Mouse (Mus musculus) midbrain, embryonic 15.5 days (tissue): ENCODE results near the gene Fermt2. TPM values are rescaled to one million over a fixed set of nuclear protein-coding genes. Genes with fewer than 3 reads are reported as not detected.
A peak's percentile ranks its signal among the peaks of the same experiment; 100 is the strongest.

ENCODE experiments used
- ATAC-seq: fragments of 200-750 bp; cut with Nextera tagmentation; replicated peaks from 2 replicates; pipeline ENCODE4 v1.8.0; 2017; ENCODE audit warnings: moderate TSS enrichment
- H3K27ac ChIP-seq: fragments of 300-500 bp; sonication (generic); 2 replicates; pipeline ENCODE4 v1.5.1; 2015; ENCODE audit warnings: mild to moderate bottlenecking, inconsistent platforms
- H3K27me3 ChIP-seq: fragments of 300-500 bp; sonication (generic); replicated peaks from 2 replicates; pipeline ENCODE4 v1.6.1; 2015; ENCODE audit warnings: inconsistent platforms
- H3K36me3 ChIP-seq: fragments of 300-500 bp; sonication (generic); replicated peaks from 2 replicates; pipeline ENCODE4 v1.6.1; 2015; ENCODE audit warnings: inconsistent platforms
- H3K4me1 ChIP-seq: fragments of 300-500 bp; sonication (generic); 2 replicates; pipeline ENCODE4 v1.6.1; 2015; ENCODE audit warnings: inconsistent platforms
- H3K4me2 ChIP-seq: fragments of 300-500 bp; sonication (generic); 2 replicates; pipeline ENCODE4 v1.6.1; 2015; ENCODE audit warnings: inconsistent platforms, mild to moderate bottlenecking, moderate library complexity
- H3K4me3 ChIP-seq: fragments of 300-500 bp; sonication (generic); 2 replicates; pipeline ENCODE4 v1.5.1; 2015; ENCODE audit warnings: mild to moderate bottlenecking, inconsistent platforms
- H3K9ac ChIP-seq: fragments of 300-500 bp; sonication (generic); 2 replicates; pipeline ENCODE4 v1.6.1; 2015; ENCODE audit warnings: mild to moderate bottlenecking, inconsistent platforms
- H3K9me3 ChIP-seq: fragments of 300-500 bp; sonication (generic); 2 replicates; pipeline ENCODE4 v1.6.1; 2016; ENCODE audit warnings: inconsistent platforms
- WGBS: fragments of 180-500 bp; shearing (Covaris S2); methylation state at CpG from one replicate; pipeline ENCODE4 v1.1.7; 2015; ENCODE audit warnings: mixed read lengths; 5-methylcytosine and 5-hydroxymethylcytosine counted together
- polyA plus RNA-seq: library from polyadenylated mRNA; unstranded; fragments of >200 nt; fragmentation: Nextera tagmentation; extraction: Ambion mirVana; gene quantifications from 2 replicates; pipeline ENCODE4 v1.2.1, GENCODE M21; 2015

Fermt2 gene
- polyA plus RNA-seq: 55.3 and 67.1 TPM in 2 replicates

DNA sequence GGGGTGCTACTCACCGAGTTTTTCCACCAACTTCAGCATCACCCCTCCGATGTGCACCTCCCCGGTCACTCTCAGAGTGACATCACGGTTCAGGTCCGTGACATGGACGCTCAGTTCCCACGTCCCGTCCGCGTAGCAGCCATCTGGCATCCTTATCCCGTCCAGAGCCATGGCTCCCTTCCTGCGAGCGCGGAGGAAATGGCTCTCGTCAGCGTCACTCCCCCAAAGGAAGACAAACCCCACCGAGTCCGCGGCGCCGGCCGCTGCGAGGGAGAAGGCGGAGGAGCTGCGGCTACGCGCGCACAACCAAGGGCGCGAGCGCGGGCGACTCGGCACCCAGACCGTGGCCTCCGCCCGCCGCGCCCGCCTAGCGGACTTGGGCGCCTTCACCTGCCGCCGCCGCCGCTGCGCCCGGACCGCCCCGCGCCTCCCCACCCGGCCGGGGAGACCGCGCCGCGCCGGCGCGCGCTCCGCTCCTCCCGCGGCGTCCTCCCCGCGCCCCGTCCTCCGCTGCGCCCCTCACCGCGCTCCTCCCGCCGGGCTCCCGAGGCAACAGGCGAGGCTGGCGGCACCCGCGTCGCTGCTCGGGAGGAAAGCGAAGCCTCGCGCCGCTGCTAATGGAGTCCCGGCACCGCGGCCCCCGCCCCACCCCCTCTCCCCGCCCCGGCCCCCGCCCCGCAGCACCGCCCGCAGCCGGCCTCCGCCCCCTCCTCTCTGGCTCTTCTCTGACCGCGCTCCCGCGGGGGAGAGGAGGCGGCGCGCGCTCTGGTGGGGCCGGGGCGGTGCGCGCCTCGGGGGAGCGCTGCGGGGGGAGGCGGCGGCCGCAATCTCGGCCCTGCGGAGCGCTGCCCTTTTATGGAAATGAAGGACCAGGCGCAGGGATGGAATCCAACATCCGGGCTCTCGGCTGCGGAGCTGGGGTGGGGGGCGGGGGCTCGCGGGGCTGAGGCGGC lies at the start of gene Fermt2:
Gene Fermt2 (minus strand): TSS at position 708 of the 953 bp plus-strand sequence.
- peak within 1 kb of the TSS; percentile 75 for H3K4me2 ChIP-seq
- H3K4me3 ChIP-seq: peak within 1 kb of the TSS; percentile 81
- no peaks in the 10 kb centered on the region for H3K27me3 ChIP-seq
- ATAC-seq: peak; percentile 89
- peaks cover 30% of the 10 kb centered on the region for H3K4me1 ChIP-seq
- no peaks in the 10 kb centered on the region for H3K9me3 ChIP-seq
- no peaks in the 10 kb centered on the region for H3K36me3 ChIP-seq
- H3K27ac ChIP-seq: peak within 1 kb of the TSS; percentile 92
- under 1% methylated on average over 90 of the region's 126 CpGs for WGBS
- H3K9ac ChIP-seq: peak within 1 kb of the TSS; percentile 61

DNA sequence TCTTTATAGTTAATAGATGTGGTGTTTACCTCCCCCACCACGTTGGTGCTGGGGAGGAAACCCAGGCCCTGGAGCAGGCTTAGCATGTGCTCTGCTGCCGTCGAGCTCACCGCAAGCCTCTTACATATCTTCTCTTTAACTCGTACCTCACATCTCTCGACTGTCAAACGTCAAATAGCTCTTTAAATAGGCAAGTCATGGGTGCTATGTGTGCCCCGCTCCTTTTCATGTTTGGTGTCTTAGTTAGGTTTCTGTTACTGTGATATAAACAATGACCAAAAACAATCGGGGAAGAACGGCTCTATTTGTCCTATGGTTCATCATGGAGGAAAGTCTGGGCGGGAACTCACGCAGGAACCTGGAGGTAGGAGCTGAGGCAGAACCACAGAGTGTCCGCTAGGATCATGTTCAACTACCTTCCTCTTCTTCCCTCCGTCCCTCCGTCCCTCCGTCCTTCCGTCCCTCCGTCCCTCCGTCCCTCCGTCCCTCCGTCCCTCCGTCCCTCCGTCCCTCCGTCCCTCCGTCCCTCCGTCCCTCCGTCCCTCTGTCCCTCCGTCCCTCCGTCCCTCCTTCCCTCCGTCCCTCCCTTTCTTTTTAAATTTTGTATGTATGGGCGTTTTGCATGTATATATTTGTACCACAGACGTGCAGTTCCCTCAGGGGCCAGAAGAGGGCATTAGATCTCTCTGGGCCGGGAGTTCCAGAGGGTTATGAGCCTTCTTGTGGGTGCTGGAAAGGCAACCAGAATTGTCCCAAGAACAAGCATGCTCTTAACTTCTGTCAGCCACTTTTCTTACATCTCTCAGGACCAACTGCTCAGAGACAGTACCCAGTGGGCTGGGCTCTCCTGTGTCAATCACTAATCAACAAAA lies 36.4 kb upstream of the Fermt2 start:
- Histone ChIP-seq H3K4me2 (peak overlapping the region; percentile 46), H3K27ac (peak overlapping the region; percentile 61), H3K9ac (no peak overlapping the region), H3K36me3 (no peaks in the 10 kb centered on the region), H3K4me3 (peak overlapping the region; percentile 30), H3K4me1 (peaks cover 14% of the 10 kb centered on the region), H3K27me3 (no peaks in the 10 kb centered on the region), H3K9me3 (no peaks in the 10 kb centered on the region)
- 21% methylated on average over 33 of the region's 33 CpGs for WGBS
- no peak for ATAC-seq

DNA sequence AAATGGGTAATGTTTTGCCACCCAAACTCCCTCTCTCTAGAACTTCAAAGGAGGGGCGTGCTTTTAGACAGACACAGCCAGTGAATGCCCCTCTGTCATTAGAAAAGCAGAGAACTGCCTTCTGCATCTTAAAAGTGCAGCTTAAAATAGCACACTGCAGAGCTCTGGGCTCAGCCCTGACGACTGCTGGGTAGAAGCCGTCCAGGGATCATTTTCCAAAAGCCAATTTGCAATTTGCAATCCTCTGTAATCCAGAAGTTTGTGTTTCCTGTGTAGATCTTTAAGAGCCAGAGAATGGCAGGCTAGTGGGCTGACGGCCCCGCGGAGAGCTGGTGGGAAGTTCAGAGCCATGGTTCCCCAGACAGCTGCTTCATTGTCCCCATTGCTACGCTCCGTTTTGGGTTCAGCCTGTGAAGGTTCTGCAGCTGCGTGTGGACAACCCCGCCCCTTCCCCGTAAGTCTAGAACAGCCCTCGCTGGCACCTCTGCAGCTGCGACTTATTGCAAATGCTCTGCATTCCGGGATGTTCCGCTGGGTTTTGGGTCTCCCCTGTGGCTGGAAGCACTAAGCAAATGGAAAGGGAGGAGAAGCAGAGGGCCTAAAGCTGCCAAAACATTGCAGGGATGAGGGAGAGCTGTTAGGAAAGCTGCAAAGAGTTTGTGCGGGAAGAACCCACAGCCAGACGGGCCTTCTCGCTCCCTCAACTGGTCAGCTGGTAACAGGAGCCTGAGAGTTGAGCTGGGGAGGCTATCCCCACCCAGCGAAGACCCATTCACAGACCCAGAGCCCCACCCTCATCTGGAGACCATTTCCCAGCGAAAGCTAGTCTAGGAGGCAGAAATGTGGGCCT lies 35.5 kb upstream of the Fermt2 start:
- no peaks in the 10 kb centered on the region for H3K9me3 ChIP-seq
- 6% methylated on average over 20 of the region's 20 CpGs for WGBS
- ATAC-seq: peak; percentile 69
- peak overlapping the region; percentile 61 for H3K27ac ChIP-seq
- H3K4me3 ChIP-seq: peak overlapping the region; percentile 22
- no peaks in the 10 kb centered on the region for H3K27me3 ChIP-seq
- H3K9ac ChIP-seq: no peak overlapping the region
- H3K4me1 ChIP-seq: peaks cover 14% of the 10 kb centered on the region
- H3K36me3 ChIP-seq: no peaks in the 10 kb centered on the region
- H3K4me2 ChIP-seq: peak overlapping the region; percentile 46

DNA sequence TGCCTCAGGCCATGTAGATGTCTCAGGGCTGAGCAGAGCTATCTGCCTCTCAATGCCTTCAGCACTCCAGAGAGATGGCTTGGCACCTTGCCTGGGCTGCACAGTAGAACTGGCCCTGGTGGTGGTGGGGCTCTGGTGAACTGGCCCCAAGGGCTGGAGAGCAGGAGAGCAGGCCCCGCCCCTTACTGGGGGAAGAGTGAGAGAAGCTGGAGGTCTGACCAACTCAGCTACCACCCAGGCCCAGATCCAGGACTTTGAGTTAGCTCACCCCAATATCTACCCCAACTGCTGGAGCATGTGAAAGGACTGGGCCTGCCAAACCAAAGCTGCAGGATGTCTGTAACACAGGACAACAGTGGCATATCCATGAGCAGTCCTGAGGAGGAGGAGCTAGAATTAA lies 33.7 kb upstream of the Fermt2 start:
- Histone ChIP-seq H3K9ac (no peak overlapping the region), H3K4me2 (no peak overlapping the region), H3K36me3 (no peaks in the 10 kb centered on the region), H3K4me1 (peaks cover 14% of the 10 kb centered on the region), H3K27me3 (no peaks in the 10 kb centered on the region), H3K9me3 (no peaks in the 10 kb centered on the region), H3K27ac (no peak overlapping the region), H3K4me3 (no peak overlapping the region)
- 0 out of 2 replicates have a peak, but pooled peaks have one; percentile 22 for ATAC-seq
- 100% methylated on average over 1 of the region's 1 CpGs for WGBS

DNA sequence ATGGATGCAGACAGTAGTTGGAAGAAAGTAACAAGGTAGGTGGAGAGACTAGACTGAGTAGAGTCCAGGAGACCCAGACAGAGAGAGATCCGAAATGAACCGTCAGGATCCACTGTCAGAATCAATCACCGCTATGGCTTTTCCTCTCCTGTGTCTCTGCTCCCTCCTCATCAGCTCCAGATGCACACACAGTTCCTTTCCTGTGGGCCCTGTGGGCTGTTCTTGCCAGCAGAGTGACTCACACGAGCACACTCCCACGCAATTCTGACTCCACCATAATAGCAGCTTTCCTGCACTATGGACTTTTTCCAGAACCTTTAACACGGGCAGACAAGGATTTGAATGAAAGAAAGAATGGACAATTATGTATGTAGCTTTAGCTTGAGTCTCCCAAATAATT lies 31.8 kb upstream of the Fermt2 start:
- no peak for ATAC-seq
- Histone ChIP-seq H3K27ac (no peak overlapping the region), H3K9ac (no peak overlapping the region), H3K4me3 (no peak overlapping the region), H3K27me3 (no peaks in the 10 kb centered on the region), H3K36me3 (no peaks in the 10 kb centered on the region), H3K4me2 (no peak overlapping the region), H3K9me3 (no peaks in the 10 kb centered on the region), H3K4me1 (peaks cover 14% of the 10 kb centered on the region)
- WGBS: 88% methylated on average over 6 of the region's 6 CpGs

DNA sequence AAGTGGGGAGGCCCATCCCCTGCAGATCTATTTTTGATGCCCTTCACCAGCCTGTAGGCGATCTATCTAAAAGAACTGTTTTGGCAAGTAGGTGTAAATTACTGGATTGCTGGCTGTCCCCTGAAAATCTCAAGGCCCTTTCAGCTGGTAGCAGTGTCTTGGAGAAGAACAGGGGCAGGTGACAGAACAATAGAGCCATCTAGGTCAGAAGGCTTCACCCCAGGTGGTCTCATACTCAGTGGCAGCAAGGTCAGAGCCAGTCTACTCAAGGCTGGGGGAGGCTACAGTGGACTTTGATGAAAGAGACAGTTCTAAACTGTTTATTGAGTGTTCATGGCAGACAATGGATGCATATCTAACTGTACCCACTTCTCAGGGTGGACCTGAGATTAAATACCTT lies 29.1 kb upstream of the Fermt2 start:
- ATAC-seq: no peak
- Histone ChIP-seq H3K4me1 (no peaks in the 10 kb centered on the region), H3K4me3 (no peak overlapping the region), H3K9me3 (no peaks in the 10 kb centered on the region), H3K9ac (no peak overlapping the region), H3K27ac (no peak overlapping the region), H3K27me3 (no peaks in the 10 kb centered on the region), H3K4me2 (no peak overlapping the region), H3K36me3 (no peaks in the 10 kb centered on the region)
- WGBS: 86% methylated on average over 1 of the region's 1 CpGs

DNA sequence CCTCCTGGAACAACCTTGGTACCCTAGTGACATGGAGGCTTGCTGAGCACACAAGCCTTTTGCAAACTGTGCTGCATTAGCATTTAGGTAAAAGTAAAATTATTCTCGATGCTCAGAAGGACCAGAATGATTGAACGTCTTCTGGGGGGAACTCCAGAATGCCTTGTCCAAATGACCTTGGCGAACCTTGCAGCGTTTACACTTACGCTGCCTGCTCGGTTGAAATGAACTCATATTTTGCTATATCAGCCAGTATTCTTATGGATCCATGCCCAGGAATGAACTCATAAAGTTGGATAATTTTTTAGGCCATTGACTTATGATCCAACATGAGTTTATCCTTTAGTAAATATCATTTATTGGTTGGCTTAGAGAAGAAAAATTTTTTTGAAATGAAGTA lies 24.4 kb upstream of the Fermt2 start:
- WGBS: 93% methylated on average over 6 of the region's 6 CpGs
- Histone ChIP-seq H3K9ac (no peak overlapping the region), H3K4me1 (no peaks in the 10 kb centered on the region), H3K9me3 (no peaks in the 10 kb centered on the region), H3K4me2 (no peak overlapping the region), H3K36me3 (no peaks in the 10 kb centered on the region), H3K27me3 (no peaks in the 10 kb centered on the region), H3K27ac (no peak overlapping the region), H3K4me3 (no peak overlapping the region)
- ATAC-seq: no peak

DNA sequence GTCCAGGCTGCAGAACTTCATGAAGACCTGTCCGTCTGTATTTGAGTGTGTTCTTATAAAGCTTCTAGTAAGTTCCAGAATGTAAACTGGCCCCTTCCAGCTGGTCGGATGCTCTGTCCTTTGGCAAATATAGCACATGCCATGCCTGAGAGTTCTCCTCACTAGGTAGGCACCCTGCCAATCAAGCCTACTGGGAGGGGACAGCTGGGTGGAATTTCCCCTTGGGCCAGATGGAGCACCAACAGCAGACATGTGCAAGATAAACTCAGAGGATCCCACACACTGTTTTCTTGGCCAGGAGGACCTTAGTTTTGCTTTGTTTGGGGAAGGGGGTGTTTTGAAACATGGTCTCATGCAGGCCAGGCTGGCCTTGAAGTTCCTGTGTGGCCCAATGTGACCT lies 23.9 kb upstream of the Fermt2 start:
- WGBS: 83% methylated on average over 2 of the region's 2 CpGs
- Histone ChIP-seq H3K4me3 (no peak overlapping the region), H3K4me2 (no peak overlapping the region)

DNA sequence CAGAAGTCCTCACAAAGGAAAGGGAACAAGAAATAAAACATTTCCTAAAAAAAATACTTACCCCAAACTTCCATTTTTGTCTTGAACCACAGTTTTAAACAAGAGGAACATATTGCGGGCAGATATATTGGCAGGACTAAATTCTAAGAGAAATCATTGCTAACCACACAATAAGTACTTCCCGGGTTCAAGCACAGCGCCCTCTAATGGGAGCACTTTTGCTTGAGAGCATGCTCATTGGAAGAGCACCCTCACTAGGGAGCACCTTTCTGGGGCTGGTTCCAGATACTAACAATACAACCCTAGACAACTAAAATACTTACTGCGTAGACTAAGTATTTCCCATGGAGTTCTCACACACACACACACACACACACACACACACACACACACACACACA lies 22.5 kb upstream of the Fermt2 start:
- no peak for ATAC-seq
- no peaks in the 10 kb centered on the region for H3K36me3 ChIP-seq
- WGBS: 85% methylated on average over 4 of the region's 4 CpGs

More for the DNA sequence above, 23.9 kb upstream of the Fermt2 start:
- no peaks in the 10 kb centered on the region for H3K36me3 ChIP-seq
- H3K4me1 ChIP-seq: no peaks in the 10 kb centered on the region
- no peak overlapping the region for H3K27ac ChIP-seq
- H3K9me3 ChIP-seq: no peaks in the 10 kb centered on the region
- no peak overlapping the region for H3K9ac ChIP-seq
- H3K27me3 ChIP-seq: no peaks in the 10 kb centered on the region
- ATAC-seq: no peak

DNA sequence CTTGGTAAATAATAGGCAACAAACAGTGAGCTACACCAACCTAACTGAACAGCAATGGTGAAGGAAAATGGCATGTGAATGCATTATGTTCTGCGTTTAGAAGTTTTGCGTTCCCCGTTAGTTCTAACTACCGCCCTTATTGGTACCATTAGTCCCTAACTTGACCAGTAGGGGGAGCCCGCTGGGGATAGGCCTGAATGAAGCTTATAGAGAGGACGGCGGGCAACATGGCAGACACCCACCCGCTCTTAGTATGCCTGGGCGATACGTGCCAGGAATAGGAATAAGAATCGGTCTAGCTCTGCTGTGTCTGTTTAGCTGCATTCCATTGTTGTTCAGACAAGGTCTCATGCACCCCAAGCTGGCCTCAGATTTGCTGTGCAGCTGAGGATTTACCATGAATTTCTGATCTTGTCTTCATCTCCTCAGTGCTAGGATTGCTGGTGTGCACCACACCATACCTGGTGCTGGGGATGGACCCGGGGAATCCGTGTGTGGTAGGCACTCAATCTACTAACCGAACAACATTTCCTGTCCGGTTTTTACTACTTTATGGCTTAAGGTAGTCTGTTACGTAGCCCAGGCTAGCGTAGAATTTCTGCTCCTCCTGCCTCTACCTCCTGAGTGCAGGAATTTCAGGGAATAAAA lies 21.3 kb upstream of the Fermt2 start:
- ATAC-seq: peak; percentile 89
- 51% methylated on average over 17 of the region's 17 CpGs for WGBS
- Histone ChIP-seq H3K27ac (no peak overlapping the region), H3K9ac (no peak overlapping the region), H3K4me3 (no peak overlapping the region), H3K36me3 (no peaks in the 10 kb centered on the region), H3K9me3 (no peaks in the 10 kb centered on the region), H3K4me2 (0 out of 2 replicates have a peak overlapping the region, but pooled peaks have one; percentile 17), H3K27me3 (no peaks in the 10 kb centered on the region), H3K4me1 (no peaks in the 10 kb centered on the region)

More for the DNA sequence above, 22.5 kb upstream of the Fermt2 start:
- H3K27me3 ChIP-seq: no peaks in the 10 kb centered on the region
- H3K27ac ChIP-seq: no peak overlapping the region
- H3K4me3 ChIP-seq: no peak overlapping the region
- H3K9ac ChIP-seq: no peak overlapping the region
- H3K4me2 ChIP-seq: no peak overlapping the region
- no peaks in the 10 kb centered on the region for H3K9me3 ChIP-seq
- H3K4me1 ChIP-seq: no peaks in the 10 kb centered on the region

DNA sequence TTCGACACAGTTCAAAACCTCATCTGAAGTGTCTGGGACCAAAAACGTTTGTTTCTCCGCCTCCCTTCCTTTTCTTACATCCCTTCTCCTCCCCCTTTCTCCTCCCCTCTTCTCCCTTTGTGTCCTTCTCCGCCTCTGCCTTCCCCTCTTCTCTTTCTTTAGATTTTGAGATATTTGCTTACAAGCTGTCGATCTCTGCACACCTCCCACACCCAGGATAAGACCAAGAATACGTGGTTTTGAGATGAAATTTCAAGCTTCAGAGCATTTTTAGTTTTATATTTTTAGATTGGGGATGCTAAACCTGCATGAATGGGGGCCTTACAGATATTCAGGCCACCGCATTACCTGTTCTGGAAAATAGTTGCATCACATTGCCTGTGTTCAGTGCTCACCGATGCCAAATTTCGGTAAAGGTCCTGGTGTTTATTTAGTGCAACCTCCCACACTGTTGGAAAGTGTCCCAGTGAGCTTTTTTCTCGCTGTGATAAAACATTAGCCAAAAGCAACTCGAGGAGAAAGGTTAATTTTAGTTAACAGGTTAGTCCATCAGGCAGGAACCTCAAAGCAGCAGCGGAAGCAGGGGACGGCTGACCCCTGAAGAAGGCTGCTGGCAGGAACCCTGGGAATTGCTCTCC lies 20.2 kb upstream of the Fermt2 start:
- Histone ChIP-seq H3K9ac (no peak overlapping the region), H3K4me2 (no peak overlapping the region), H3K36me3 (no peaks in the 10 kb centered on the region), H3K4me3 (no peak overlapping the region), H3K4me1 (no peaks in the 10 kb centered on the region), H3K27ac (no peak overlapping the region), H3K9me3 (no peaks in the 10 kb centered on the region), H3K27me3 (no peaks in the 10 kb centered on the region)
- ATAC-seq: no peak
- WGBS: 74% methylated on average over 13 of the region's 13 CpGs
